Mouse (Mus musculus) C2C12 (cell line): ENCODE data around the gene Zscan2. TPM values are rescaled to one million over a fixed set of nuclear protein-coding genes. Genes with fewer than 3 reads are reported as not detected.

Experiments
- H3K27me3 ChIP-seq: one replicate; pipeline ENCODE4 v1.6.1; 2011; ENCODE audit not compliant: control insufficient read depth, insufficient read depth, insufficient read length
- H3K36me3 ChIP-seq: one replicate; pipeline ENCODE4 v1.6.1; 2011; ENCODE audit not compliant: control insufficient read depth, insufficient read depth
- H3K4me3 ChIP-seq: one replicate; pipeline ENCODE4 v1.5.1; 2011; ENCODE audit warnings: mild to moderate bottlenecking, control low read depth; ENCODE audit not compliant: poor library complexity, insufficient read depth, severe bottlenecking
- H3K79me2 ChIP-seq: one replicate; pipeline ENCODE4 v1.6.1; 2011; ENCODE audit not compliant: control insufficient read depth, insufficient read depth
- H3K79me3 ChIP-seq: one replicate; pipeline ENCODE4 v1.6.1; 2011; ENCODE audit warnings: low read depth, control low read depth
- H3ac ChIP-seq: one replicate; pipeline ENCODE3; 2011; ENCODE audit warnings: low read depth; ENCODE audit not compliant: control insufficient read depth, insufficient read length
- CEBPB ChIP-seq: IDR thresholded peaks from one replicate; pipeline ENCODE4 v1.6.1; 2011; ENCODE audit warnings: low read depth, mild to moderate bottlenecking, control low read depth, moderate library complexity
- CTCF ChIP-seq: IDR thresholded peaks from one replicate; pipeline ENCODE4 v1.5.1; 2011; ENCODE audit not compliant: control insufficient read depth, insufficient read depth, insufficient read length
- FOSL1 ChIP-seq: IDR thresholded peaks from one replicate; pipeline ENCODE4 v1.8.0; 2011; ENCODE audit warnings: mild to moderate bottlenecking, low read length; ENCODE audit not compliant: poor library complexity, insufficient read depth, severe bottlenecking
- MAX ChIP-seq: IDR thresholded peaks from one replicate; pipeline ENCODE4 v1.6.1; 2011; ENCODE audit warnings: mild to moderate bottlenecking, control low read depth
- MYOD1 ChIP-seq: IDR thresholded peaks from one replicate; pipeline ENCODE4 v1.6.1; 2011; ENCODE audit warnings: low read depth; ENCODE audit not compliant: control insufficient read depth, insufficient read length
- MYOG ChIP-seq: IDR thresholded peaks from one replicate; pipeline ENCODE4 v1.6.1; 2011; ENCODE audit not compliant: control insufficient read depth, insufficient read length; ENCODE audit errors: extremely low read depth
- USF1 ChIP-seq: IDR thresholded peaks from one replicate; pipeline ENCODE4 v1.6.1; 2011; ENCODE audit warnings: low read depth, mild to moderate bottlenecking, control low read depth, moderate library complexity
- polyA plus RNA-seq: library from polyadenylated mRNA; unstranded; fragments of >200 nt; fragmentation: generic; extraction: Trizol; gene quantifications from one replicate; pipeline ENCODE4 v1.2.1, GENCODE M21; 2012; ENCODE audit warnings: missing spikeins

Zscan2 gene
- polyA plus RNA-seq, 1 experiment, result 4.6 TPM

GRCm38 (mm10) chr7:80846280-80846678 lies 14.4 kb upstream of the Zscan2 start:
- no peak overlapping the region for H3K4me3 ChIP-seq
- H3K79me2 ChIP-seq, result peaks cover 11% of the 10 kb centered on the region
- no peak for TF ChIP-seq USF1
- no peak for TF ChIP-seq MYOG
- no peak for TF ChIP-seq FOSL1
- no peak for TF ChIP-seq MAX
- no peak for TF ChIP-seq MYOD1
- TF ChIP-seq CTCF, result no peak
- no peak for TF ChIP-seq CEBPB
- H3K27me3 ChIP-seq, result no peaks in the 10 kb centered on the region
- peaks cover 9% of the 10 kb centered on the region for H3K36me3 ChIP-seq
- peaks cover 2% of the 10 kb centered on the region for H3K79me3 ChIP-seq
- no peak overlapping the region for H3ac ChIP-seq

GRCm38 (mm10) chr7:80846709-80847108 lies 14.0 kb upstream of the Zscan2 start:
- Histone ChIP-seq H3K36me3 (peaks cover 9% of the 10 kb centered on the region), H3ac (no peak overlapping the region), H3K27me3 (no peaks in the 10 kb centered on the region), H3K4me3 (no peak overlapping the region), H3K79me3 (peaks cover 2% of the 10 kb centered on the region), H3K79me2 (peaks cover 11% of the 10 kb centered on the region)
- TF ChIP-seq FOSL1 (no peak), MAX (no peak), USF1 (no peak), CEBPB (no peak), MYOD1 (no peak), MYOG (no peak), CTCF (no peak)

GRCm38 (mm10) chr7:80849267-80849666 lies 11.5 kb upstream of the Zscan2 start:
- H3K36me3 ChIP-seq, result peaks cover 8% of the 10 kb centered on the region

GRCm38 (mm10) chr7:80849710-80850109 lies 11.0 kb upstream of the Zscan2 start:
- H3K27me3 ChIP-seq, result no peaks in the 10 kb centered on the region
- peaks cover 4% of the 10 kb centered on the region for H3K36me3 ChIP-seq
- peaks cover 2% of the 10 kb centered on the region for H3K79me3 ChIP-seq
- H3ac ChIP-seq, result no peak overlapping the region
- no peak for TF ChIP-seq MYOG
- no peak for TF ChIP-seq FOSL1
- peak; percentile 46 for TF ChIP-seq CTCF
- H3K4me3 ChIP-seq, result no peak overlapping the region
- H3K79me2 ChIP-seq, result no peaks in the 10 kb centered on the region

More at GRCm38 (mm10) chr7:80849267-80849666, 11.5 kb upstream of the Zscan2 start:
- peaks cover 2% of the 10 kb centered on the region for H3K79me3 ChIP-seq
- no peaks in the 10 kb centered on the region for H3K27me3 ChIP-seq
- H3K4me3 ChIP-seq, result no peak overlapping the region
- H3K79me2 ChIP-seq, result peaks cover 2% of the 10 kb centered on the region
- TF ChIP-seq FOSL1 (no peak), CEBPB (no peak), MYOD1 (no peak)
- H3ac ChIP-seq, result no peak overlapping the region

- Histone ChIP-seq H3K79me3 (no peaks in the 10 kb centered on the region), H3ac (no peak overlapping the region), H3K4me3 (no peak overlapping the region), H3K36me3 (no peaks in the 10 kb centered on the region), H3K79me2 (no peaks in the 10 kb centered on the region), H3K27me3 (no peaks in the 10 kb centered on the region)
- no peak for TF ChIP-seq CTCF
- no peak for TF ChIP-seq CEBPB
- no peak for TF ChIP-seq FOSL1
- TF ChIP-seq MYOG, result no peak
- no peak for TF ChIP-seq MAX
- TF ChIP-seq USF1, result no peak
- no peak for TF ChIP-seq MYOD1
These were observed 10.2 kb upstream of the Zscan2 start for GRCm38 (mm10) chr7:80850520-80850919.

GRCm38 (mm10) chr7:80853218-80853617 lies 7.5 kb upstream of the Zscan2 start:
- H3K4me3 ChIP-seq, result no peak overlapping the region
- no peaks in the 10 kb centered on the region for H3K79me3 ChIP-seq
- H3K27me3 ChIP-seq, result no peaks in the 10 kb centered on the region
- H3K79me2 ChIP-seq, result no peaks in the 10 kb centered on the region
- TF ChIP-seq CTCF, result no peak
- no peak for TF ChIP-seq MAX
- no peak for TF ChIP-seq MYOD1
- no peak for TF ChIP-seq MYOG
- no peak for TF ChIP-seq FOSL1
- H3K36me3 ChIP-seq, result no peaks in the 10 kb centered on the region
- no peak overlapping the region for H3ac ChIP-seq
